Mouse (Mus musculus): ENCODE measurements around the gene Mcm9. TPM values are rescaled to one million over a fixed set of nuclear protein-coding genes. Genes with fewer than 3 reads are reported as not detected.
"Not testable (repeated sequence)": the region's sequence is repeated elsewhere in the genome, so short reads cannot be mapped to it uniquely, and the experiment has no call there.

Gene Mcm9
- 11.2 and 11.4 TPM in 2 replicates for polyA plus RNA-seq (2014; fragmentation: Nextera tagmentation; extraction: Ambion mirVana)

DNA sequence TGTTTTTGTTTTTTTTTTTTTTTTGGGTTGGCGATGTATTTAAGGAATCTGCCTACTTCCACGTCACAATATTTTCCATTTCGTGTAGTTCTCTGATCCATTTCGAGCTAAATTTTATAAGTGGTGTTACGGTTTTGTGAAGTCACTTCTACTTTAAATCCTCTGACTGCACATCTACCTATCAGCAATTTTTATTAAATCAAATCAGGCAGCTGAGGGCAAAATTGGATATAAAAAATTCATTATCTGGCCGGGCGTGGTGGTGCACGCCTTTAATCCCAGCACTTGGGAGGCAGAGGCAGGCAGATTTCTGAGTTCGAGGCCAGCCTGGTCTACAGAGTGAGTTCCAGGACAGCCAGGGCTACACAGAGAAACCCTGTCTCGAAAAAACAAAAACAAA lies at the start of gene Mcm9:
TSS of gene Mcm9 (minus strand) at position 101 of the 400 bp plus-strand sequence.
- peak within 1 kb of the TSS; percentile 60 for H3K4me2 ChIP-seq
- not testable (repeated sequence) for H3K9me3 ChIP-seq (replicated peaks; ENCODE audit: control insufficient read depth, low read length); H3K27me3 ChIP-seq (ENCODE audit: control insufficient read depth, insufficient read depth, low read length); H3K4me1 ChIP-seq (ENCODE audit: control insufficient read depth, insufficient read depth, low read length); ATAC-seq (replicated peaks; ENCODE audit: insufficient number of reproducible peaks, low FRiP score, low TSS enrichment); H3K36me3 ChIP-seq (ENCODE audit: control insufficient read depth, insufficient read depth, low read length)
- H3K9ac ChIP-seq (ENCODE audit: low read depth, low read length) = peak within 1 kb of the TSS; percentile 90
- H3K4me3 ChIP-seq (ENCODE audit: low read depth, low read length) = peak within 1 kb of the TSS; percentile 90
- WGBS (ENCODE audit: insufficient replicate concordance) = 51% methylated on average over 10 of the region's 10 CpGs
- H3K27ac ChIP-seq (ENCODE audit: low read depth, low read length) = peak within 1 kb of the TSS; percentile 95

DNA sequence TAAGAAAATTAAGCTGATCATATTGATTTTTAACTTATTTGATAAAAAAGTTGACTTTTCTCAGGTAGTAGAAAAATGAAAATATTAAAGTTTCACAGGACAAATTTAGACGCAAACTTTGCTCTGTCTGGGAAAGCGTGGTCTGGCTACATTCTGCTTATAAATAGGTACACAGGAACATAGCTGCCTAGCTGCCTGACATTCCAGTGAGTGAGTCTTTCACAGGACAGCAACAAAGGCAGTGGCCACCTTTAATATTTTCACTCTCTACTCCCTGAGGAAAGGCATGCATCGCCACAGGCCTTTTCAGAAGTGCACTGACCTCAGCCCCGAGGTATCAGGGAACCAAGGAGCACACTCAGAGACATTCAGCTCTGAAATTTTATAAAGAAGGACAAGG lies 31.5 kb upstream of the Mcm9 start:
- no peaks in the 10 kb centered on the region for H3K4me1 ChIP-seq (ENCODE audit: control insufficient read depth, insufficient read depth, low read length)
- H3K4me2 ChIP-seq = no peak overlapping the region
- ATAC-seq (replicated peaks; ENCODE audit: insufficient number of reproducible peaks, low FRiP score, low TSS enrichment) = no peak
- H3K9ac ChIP-seq (ENCODE audit: low read depth, low read length) = no peak overlapping the region
- 44% methylated on average over 4 of the region's 4 CpGs for WGBS (ENCODE audit: insufficient replicate concordance)
- H3K9me3 ChIP-seq (replicated peaks; ENCODE audit: control insufficient read depth, low read length) = no peaks in the 10 kb centered on the region
- no peak overlapping the region for H3K4me3 ChIP-seq (ENCODE audit: low read depth, low read length)
- no peaks in the 10 kb centered on the region for H3K36me3 ChIP-seq (ENCODE audit: control insufficient read depth, insufficient read depth, low read length)
- no peak overlapping the region for H3K27ac ChIP-seq (ENCODE audit: low read depth, low read length)
- no peaks in the 10 kb centered on the region for H3K27me3 ChIP-seq (ENCODE audit: control insufficient read depth, insufficient read depth, low read length)

DNA sequence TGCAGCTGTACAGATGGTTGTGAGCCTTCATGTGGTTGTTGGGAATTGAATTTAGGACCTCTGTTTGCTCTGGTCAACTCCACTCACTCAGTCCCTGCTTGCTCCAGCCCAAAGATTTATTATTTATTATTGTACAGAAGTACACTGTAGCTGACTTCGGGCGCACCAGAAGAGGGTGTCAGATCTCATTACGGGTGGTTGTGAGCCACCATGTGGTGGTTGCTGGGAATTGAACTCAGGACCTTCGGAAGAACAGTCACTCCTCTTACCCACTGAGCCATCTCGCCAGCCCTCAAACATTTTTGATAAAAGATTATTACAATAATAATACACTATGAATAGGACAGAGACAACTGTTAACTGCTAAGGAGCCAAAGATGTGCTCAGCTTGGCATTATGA lies 24.0 kb upstream of the Mcm9 start:
- not testable (repeated sequence) for H3K9ac ChIP-seq (ENCODE audit: low read depth, low read length); H3K4me3 ChIP-seq (ENCODE audit: low read depth, low read length); H3K9me3 ChIP-seq (replicated peaks; ENCODE audit: control insufficient read depth, low read length); ATAC-seq (replicated peaks; ENCODE audit: insufficient number of reproducible peaks, low FRiP score, low TSS enrichment); H3K4me1 ChIP-seq (ENCODE audit: control insufficient read depth, insufficient read depth, low read length); H3K27me3 ChIP-seq (ENCODE audit: control insufficient read depth, insufficient read depth, low read length); H3K27ac ChIP-seq (ENCODE audit: low read depth, low read length); H3K36me3 ChIP-seq (ENCODE audit: control insufficient read depth, insufficient read depth, low read length); H3K4me2 ChIP-seq
- WGBS (ENCODE audit: insufficient replicate concordance) = 74% methylated on average over 5 of the region's 5 CpGs

DNA sequence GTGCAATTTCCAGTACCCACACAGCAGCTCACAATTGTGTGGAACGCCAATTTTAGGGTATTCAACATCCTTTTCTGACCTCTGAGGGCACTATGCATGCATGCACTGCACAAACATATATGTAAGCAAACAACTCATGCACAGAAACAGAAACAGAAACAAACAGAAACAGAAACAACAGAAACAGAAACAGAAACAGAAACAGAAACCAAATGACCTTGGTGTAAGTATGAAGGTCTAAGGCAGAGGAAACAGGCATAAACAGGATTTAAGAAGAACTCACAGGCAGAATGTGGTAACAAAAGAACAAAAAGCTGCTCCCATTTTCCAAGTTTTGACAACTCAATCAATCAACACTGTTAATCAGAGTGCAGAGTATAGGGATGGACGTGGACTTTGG lies 20.4 kb upstream of the Mcm9 start:
- ATAC-seq (replicated peaks; ENCODE audit: insufficient number of reproducible peaks, low FRiP score, low TSS enrichment) = no peak
- no peak overlapping the region for H3K4me2 ChIP-seq
- H3K4me1 ChIP-seq (ENCODE audit: control insufficient read depth, insufficient read depth, low read length) = no peaks in the 10 kb centered on the region
- H3K27me3 ChIP-seq (ENCODE audit: control insufficient read depth, insufficient read depth, low read length) = no peaks in the 10 kb centered on the region
- no peaks in the 10 kb centered on the region for H3K36me3 ChIP-seq (ENCODE audit: control insufficient read depth, insufficient read depth, low read length)
- no peak overlapping the region for H3K27ac ChIP-seq (ENCODE audit: low read depth, low read length)
- 68% methylated on average over 2 of the region's 2 CpGs for WGBS (ENCODE audit: insufficient replicate concordance)
- no peak overlapping the region for H3K9ac ChIP-seq (ENCODE audit: low read depth, low read length)
- no peak overlapping the region for H3K4me3 ChIP-seq (ENCODE audit: low read depth, low read length)
- H3K9me3 ChIP-seq (replicated peaks; ENCODE audit: control insufficient read depth, low read length) = no peaks in the 10 kb centered on the region

DNA sequence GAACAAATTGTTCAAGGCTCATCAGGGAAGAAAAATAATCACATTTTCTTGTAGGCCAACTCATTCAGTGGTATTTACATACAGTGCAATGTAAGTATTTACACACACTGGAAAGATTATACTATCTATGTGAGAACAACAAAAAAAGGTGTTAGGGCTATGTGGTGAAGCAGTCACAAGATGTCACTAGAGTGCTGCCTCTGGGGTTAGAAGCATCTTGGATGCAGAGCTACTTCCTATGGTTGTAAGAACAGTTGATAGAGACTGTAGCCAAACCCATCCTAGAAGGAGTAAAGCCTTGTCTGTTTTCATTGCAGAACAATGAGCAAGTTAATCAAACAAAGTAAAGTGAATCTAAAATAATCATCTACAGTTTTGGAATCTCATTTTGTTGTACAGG lies 11.3 kb upstream of the Mcm9 start:
- H3K4me3 ChIP-seq (ENCODE audit: low read depth, low read length) = no peak overlapping the region
- ATAC-seq (replicated peaks; ENCODE audit: insufficient number of reproducible peaks, low FRiP score, low TSS enrichment) = no peak
- no peaks in the 10 kb centered on the region for H3K36me3 ChIP-seq (ENCODE audit: control insufficient read depth, insufficient read depth, low read length)
- H3K9ac ChIP-seq (ENCODE audit: low read depth, low read length) = no peak overlapping the region
- no peak overlapping the region for H3K27ac ChIP-seq (ENCODE audit: low read depth, low read length)
- H3K9me3 ChIP-seq (replicated peaks; ENCODE audit: control insufficient read depth, low read length) = no peaks in the 10 kb centered on the region
- H3K27me3 ChIP-seq (ENCODE audit: control insufficient read depth, insufficient read depth, low read length) = no peaks in the 10 kb centered on the region
- H3K4me2 ChIP-seq = no peak overlapping the region
- no peaks in the 10 kb centered on the region for H3K4me1 ChIP-seq (ENCODE audit: control insufficient read depth, insufficient read depth, low read length)

DNA sequence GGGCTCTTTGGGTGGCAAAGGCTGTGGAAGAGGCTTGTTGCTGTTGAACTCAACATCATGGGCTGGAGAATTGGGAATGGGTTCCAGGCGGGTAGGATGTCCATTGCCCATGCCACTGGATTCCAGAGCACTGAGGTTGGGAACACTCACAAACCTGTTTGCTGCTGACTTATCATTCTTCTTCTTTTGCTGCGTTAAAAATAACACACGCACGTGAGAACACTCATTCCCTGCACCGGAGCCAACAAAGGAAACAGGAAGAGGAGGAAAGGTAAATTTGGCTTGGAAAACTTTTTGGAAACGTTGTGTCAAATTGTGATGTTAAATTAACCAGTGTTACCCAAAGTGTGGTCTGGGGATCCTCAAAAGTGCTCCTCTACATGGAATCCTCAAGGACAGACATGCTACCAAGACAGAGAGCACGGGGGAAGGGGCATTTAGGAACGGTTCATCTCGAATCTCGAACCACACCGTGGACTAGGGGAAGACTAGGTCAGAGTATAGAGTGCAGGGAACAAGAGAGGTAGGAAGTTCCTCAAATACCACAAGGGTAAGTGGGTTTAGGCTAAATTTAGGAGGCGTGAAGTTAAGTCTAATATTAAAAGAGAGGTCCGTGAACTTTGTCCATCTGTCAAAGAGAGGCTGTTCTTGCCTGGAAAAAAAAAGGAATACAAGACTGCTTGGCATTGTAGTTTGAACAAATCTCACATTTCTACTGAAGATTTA lies 5.2 kb upstream of the Mcm9 start:
- Histone ChIP-seq H3K36me3 (ENCODE audit: control insufficient read depth, insufficient read depth, low read length) (no peaks in the 10 kb centered on the region), H3K27ac (ENCODE audit: low read depth, low read length) (peak overlapping the region; percentile 80), H3K27me3 (ENCODE audit: control insufficient read depth, insufficient read depth, low read length) (no peaks in the 10 kb centered on the region), H3K4me2 (peak overlapping the region; percentile 49), H3K9me3 (replicated peaks; ENCODE audit: control insufficient read depth, low read length) (no peaks in the 10 kb centered on the region), H3K9ac (ENCODE audit: low read depth, low read length) (no peak overlapping the region), H3K4me1 (ENCODE audit: control insufficient read depth, insufficient read depth, low read length) (no peaks in the 10 kb centered on the region), H3K4me3 (ENCODE audit: low read depth, low read length) (no peak overlapping the region; the same call in 1 of the 2 replicates)
- 52% methylated on average over 13 of the region's 13 CpGs for WGBS (ENCODE audit: insufficient replicate concordance)
- ATAC-seq (replicated peaks; ENCODE audit: insufficient number of reproducible peaks, low FRiP score, low TSS enrichment) = no peak

DNA sequence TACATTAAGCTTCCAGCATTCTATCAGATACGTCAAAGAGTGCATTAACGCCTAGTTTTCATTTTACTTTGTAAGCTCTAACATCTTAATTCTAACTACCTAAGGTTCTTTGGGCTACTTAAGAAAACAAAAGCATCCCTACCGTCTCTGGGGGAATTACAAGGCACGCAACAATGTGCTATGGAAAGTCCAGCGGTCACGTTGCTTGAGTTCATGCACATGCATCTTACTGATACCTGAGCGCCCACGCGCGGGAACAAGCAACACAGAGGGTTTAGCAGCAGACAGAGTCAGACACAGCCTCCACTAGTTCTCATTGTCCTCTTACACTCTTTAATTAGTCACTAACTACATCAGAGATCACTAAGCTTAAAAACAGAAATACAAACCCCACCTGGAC lies 3.9 kb upstream of the Mcm9 start:
- H3K27me3 ChIP-seq (ENCODE audit: control insufficient read depth, insufficient read depth, low read length) = no peaks in the 10 kb centered on the region
- no peaks in the 10 kb centered on the region for H3K36me3 ChIP-seq (ENCODE audit: control insufficient read depth, insufficient read depth, low read length)
- H3K9me3 ChIP-seq (replicated peaks; ENCODE audit: control insufficient read depth, low read length) = no peaks in the 10 kb centered on the region
- no peak overlapping the region for H3K4me2 ChIP-seq
- no peak for ATAC-seq (replicated peaks; ENCODE audit: insufficient number of reproducible peaks, low FRiP score, low TSS enrichment)
- no peak overlapping the region for H3K27ac ChIP-seq (ENCODE audit: low read depth, low read length)
- H3K4me1 ChIP-seq (ENCODE audit: control insufficient read depth, insufficient read depth, low read length) = no peaks in the 10 kb centered on the region
- no peak overlapping the region for H3K4me3 ChIP-seq (ENCODE audit: low read depth, low read length)
- 76% methylated on average over 10 of the region's 10 CpGs for WGBS (ENCODE audit: insufficient replicate concordance)
- H3K9ac ChIP-seq (ENCODE audit: low read depth, low read length) = no peak overlapping the region

DNA sequence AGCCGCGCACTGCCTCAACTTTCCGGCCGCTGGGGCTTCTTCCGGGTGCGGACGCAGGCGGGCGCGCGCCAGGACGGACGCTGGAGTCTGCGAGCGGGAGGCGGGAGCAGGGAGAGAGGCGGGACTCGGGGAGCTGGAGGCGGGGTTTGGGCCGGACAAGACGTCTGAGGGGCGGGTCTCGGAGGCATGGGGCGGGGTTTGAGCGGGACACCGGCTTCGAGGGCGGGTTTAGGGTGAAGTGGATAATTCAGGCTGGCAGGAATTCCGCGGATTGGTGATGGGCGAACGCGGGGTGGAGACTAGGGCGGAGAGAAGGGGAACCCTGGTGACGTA lies 355 bp downstream of the Mcm9 start:
- under 1% methylated on average over 35 of the region's 35 CpGs for WGBS (ENCODE audit: insufficient replicate concordance)
- Histone ChIP-seq H3K4me2 (peak overlapping the region; percentile 60), H3K9ac (ENCODE audit: low read depth, low read length) (peak overlapping the region; percentile 90), H3K4me3 (ENCODE audit: low read depth, low read length) (peak overlapping the region; percentile 90), H3K36me3 (ENCODE audit: control insufficient read depth, insufficient read depth, low read length) (no peaks in the 10 kb centered on the region), H3K27ac (ENCODE audit: low read depth, low read length) (peak overlapping the region; percentile 95), H3K4me1 (ENCODE audit: control insufficient read depth, insufficient read depth, low read length) (peaks cover 6% of the 10 kb centered on the region), H3K27me3 (ENCODE audit: control insufficient read depth, insufficient read depth, low read length) (no peaks in the 10 kb centered on the region), H3K9me3 (replicated peaks; ENCODE audit: control insufficient read depth, low read length) (no peaks in the 10 kb centered on the region)
- peak; percentile 95 for ATAC-seq (replicated peaks; ENCODE audit: insufficient number of reproducible peaks, low FRiP score, low TSS enrichment)

DNA sequence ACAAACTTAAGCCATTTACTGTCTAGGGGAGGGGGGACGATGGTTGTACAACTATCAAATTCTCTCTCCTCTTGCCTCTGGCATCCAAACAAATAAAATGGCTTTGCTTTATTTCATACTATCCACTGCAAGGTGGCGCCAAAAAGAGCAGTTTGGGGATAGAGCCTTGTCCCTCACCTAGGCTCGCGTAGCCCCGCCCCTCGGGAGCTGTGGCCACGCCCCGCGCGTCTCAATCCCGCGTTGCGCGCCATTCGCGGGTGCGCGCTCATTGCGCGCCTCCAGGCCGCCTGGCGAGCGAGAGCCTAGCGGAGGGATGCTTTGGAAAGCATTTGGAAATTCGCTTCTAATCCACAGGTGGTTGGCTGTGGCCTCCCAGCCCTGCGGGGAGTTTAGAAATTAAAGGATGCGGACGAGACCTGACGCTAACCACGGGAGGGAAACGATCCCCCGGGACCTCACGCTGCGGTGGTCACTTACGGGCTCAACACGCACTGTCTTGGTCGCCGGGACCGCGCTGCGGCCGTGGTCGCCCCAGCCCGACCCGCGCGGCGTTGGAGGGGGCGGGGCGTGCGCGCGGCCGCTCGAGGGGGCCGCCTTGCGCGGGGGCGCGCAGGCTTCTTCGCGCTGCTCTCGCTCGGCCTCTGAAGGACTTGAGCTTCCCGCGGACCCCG lies 857 bp downstream of the Mcm9 start:
- Histone ChIP-seq H3K27me3 (ENCODE audit: control insufficient read depth, insufficient read depth, low read length) (no peaks in the 10 kb centered on the region), H3K9me3 (replicated peaks; ENCODE audit: control insufficient read depth, low read length) (no peaks in the 10 kb centered on the region), H3K9ac (ENCODE audit: low read depth, low read length) (peak overlapping the region; percentile 90), H3K4me3 (ENCODE audit: low read depth, low read length) (peak overlapping the region; percentile 90), H3K27ac (ENCODE audit: low read depth, low read length) (peak overlapping the region; percentile 95), H3K4me2 (peak overlapping the region; percentile 60), H3K36me3 (ENCODE audit: control insufficient read depth, insufficient read depth, low read length) (no peaks in the 10 kb centered on the region), H3K4me1 (ENCODE audit: control insufficient read depth, insufficient read depth, low read length) (peaks cover 6% of the 10 kb centered on the region)
- under 1% methylated on average over 66 of the region's 67 CpGs for WGBS (ENCODE audit: insufficient replicate concordance)
- ATAC-seq (replicated peaks; ENCODE audit: insufficient number of reproducible peaks, low FRiP score, low TSS enrichment) = peak; percentile 83
